Mouse (Mus musculus): ENCODE measurements at regions not wholly inside any gene's neighbourhood (a gene's known extent, or its start where the extent isn't known, plus 50 kb on each side); places are given as distances from the start of the nearest gene placed in this dataset.

- TF ChIP-seq CTCF (IDR thresholded peaks at IDR 0.05; ENCODE audit: low read depth) (no peak), EP300 (IDR thresholded peaks at IDR 0.05; ENCODE audit: low read depth) (no peak)
Measured at GRCm38 (mm10) chr1:128788227-128788626, 196.1 kb upstream of the Cxcr4 start.

All from liver, embryonic 14.5 days (tissue).